Mouse (Mus musculus): ENCODE data around the gene Ppfia4. TPM values are rescaled to one million over a fixed set of nuclear protein-coding genes. Genes with fewer than 3 reads are reported as not detected.

Gene Ppfia4
- total and polyA plus RNA-seq, 3 experiments, result 0.30 to 5.4 (median 1.8) TPM

GRCm38 (mm10) chr1:134322591-134322990 lies 10.1 kb downstream of the Ppfia4 start:
- Histone ChIP-seq H3K79me2 (replicated peaks; ENCODE audit: control insufficient read depth, extremely low read depth, insufficient read depth, poor library complexity, severe bottlenecking) (no peaks in the 10 kb centered on the region), H3K9me3 (replicated peaks; ENCODE audit: low read length) (no peaks in the 10 kb centered on the region), H3K4me1 (ENCODE audit: control insufficient read depth in 1 of 2, insufficient read depth in 2 of 2) (peaks cover 2 to 3% of the 10 kb centered on the region in 2 experiments; a peak in 2 of 4 replicates), H3K36me3 (replicated peaks in 1 of 2; ENCODE audit: control insufficient read depth in 1 of 2, insufficient read depth in 1 of 2, low read length in 1 of 2) (peaks cover 0 to 8% of the 10 kb centered on the region in 2 experiments), H3K27me3 (replicated peaks) (no peaks in the 10 kb centered on the region), H3K9ac (ENCODE audit: insufficient read depth, low read depth) (no peak overlapping the region), H3K4me3 (replicated peaks in 1 of 3; ENCODE audit: low read depth in 2 of 3, low read length in 2 of 3, poor library complexity in 1 of 3) (no peak overlapping the region), H3K27ac (ENCODE audit: insufficient read depth, low read depth) (no peak overlapping the region), H3K4me2 (ENCODE audit: insufficient read depth, low read depth, poor library complexity, severe bottlenecking) (no peak overlapping the region)
- in situ Hi-C loops (cut with MboI; ENCODE audit: low pct_ligation_motif_present, low pct_unique_long_range_greater_than_20kb, low sequenced_read_pairs), result loop anchor here (5.0 to 25.0 kb wide), 2 partner anchors 170 to 410 kb away; partner anchors contain the start of genes Optc and Prelp
- peak in 1 of 2 experiments; percentile 74; a peak in 2 of 4 replicates for TF ChIP-seq CTCF (conservative IDR thresholded peaks at IDR 0.05 in 1 of 2, IDR thresholded peaks at IDR 0.05 in 1 of 2; ENCODE audit: low read depth in 2 of 2, low read length in 2 of 2)
- TF ChIP-seq UBTF (IDR thresholded peaks at IDR 0.05; ENCODE audit: low read depth, low read length), result no peak
- TF ChIP-seq SMC3 (IDR thresholded peaks at IDR 0.05; ENCODE audit: low read depth, low read length), result peak; percentile 63
- TF ChIP-seq RAD21 (IDR thresholded peaks at IDR 0.05; ENCODE audit: low read depth, low read length), result peak; percentile 78
- dilution Hi-C loops (cut with MboI; ENCODE audit: extremely low pct_ligation_motif_present, extremely low pct_unique_long_range_greater_than_20kb, low sequenced_read_pairs), result no loop called here
- DNase-seq (ENCODE audit: extremely low read depth), result no peak

GRCm38 (mm10) chr1:134320691-134321301 lies 11.9 kb downstream of the Ppfia4 start:
- TF ChIP-seq UBTF (IDR thresholded peaks at IDR 0.05; ENCODE audit: low read depth, low read length) (no peak), USF1 (IDR thresholded peaks at IDR 0.05; ENCODE audit: low read depth, low read length) (no peak), SMC3 (IDR thresholded peaks at IDR 0.05; ENCODE audit: low read depth, low read length) (no peak), ETS1 (conservative IDR thresholded peaks at IDR 0.05; ENCODE audit: low read depth, low read length) (no peak), USF2 (conservative IDR thresholded peaks at IDR 0.05; ENCODE audit: low read depth, low read length) (no peak), CHD1 (IDR thresholded peaks at IDR 0.05; ENCODE audit: low read depth, low read length) (no peak), MXI1 (IDR thresholded peaks at IDR 0.05; ENCODE audit: low read depth, low read length) (no peak), HCFC1 (IDR thresholded peaks at IDR 0.05; ENCODE audit: low read depth, low read length) (no peak)
- H3K4me1 ChIP-seq (ENCODE audit: control insufficient read depth in 1 of 2, insufficient read depth in 2 of 2), result peaks cover 2 to 3% of the 10 kb centered on the region in 2 experiments; a peak in 2 of 4 replicates
- dilution Hi-C loops (cut with MboI; ENCODE audit: extremely low pct_ligation_motif_present, extremely low pct_unique_long_range_greater_than_20kb, low sequenced_read_pairs), result no loop called here

GRCm38 (mm10) chr1:134318261-134318660 lies 14.5 kb downstream of the Ppfia4 start:
- H3K4me1 ChIP-seq (ENCODE audit: control insufficient read depth in 1 of 2, insufficient read depth in 2 of 2), result peaks cover 0 to 16% of the 10 kb centered on the region in 2 experiments; a peak in 1 of 4 replicates
- TF ChIP-seq EP300 (IDR thresholded peaks at IDR 0.05; ENCODE audit: low read length), result no peak
- no peak for TF ChIP-seq CHD2 (IDR thresholded peaks at IDR 0.05; ENCODE audit: low read length)
- no peak overlapping the region for H3K4me2 ChIP-seq (ENCODE audit: insufficient read depth, low read depth, poor library complexity, severe bottlenecking)
- H3K27me3 ChIP-seq (replicated peaks), result no peaks in the 10 kb centered on the region
- peaks cover 0 to 3% of the 10 kb centered on the region in 2 experiments for H3K36me3 ChIP-seq (replicated peaks in 1 of 2; ENCODE audit: control insufficient read depth in 1 of 2, insufficient read depth in 1 of 2, low read length in 1 of 2)
- no peak overlapping the region for H3K9ac ChIP-seq (ENCODE audit: insufficient read depth, low read depth)
- H3K79me2 ChIP-seq (replicated peaks; ENCODE audit: control insufficient read depth, extremely low read depth, insufficient read depth, poor library complexity, severe bottlenecking), result no peaks in the 10 kb centered on the region
- H3K27ac ChIP-seq (ENCODE audit: insufficient read depth, low read depth), result no peak overlapping the region
- no peak for DNase-seq (ENCODE audit: extremely low read depth)
- in situ Hi-C loops (cut with MboI; ENCODE audit: low pct_ligation_motif_present, low pct_unique_long_range_greater_than_20kb, low sequenced_read_pairs), result loop anchor here (25.0 kb wide), 1 partner anchor 406 kb away; the partner anchor contains the start of genes Optc and Prelp
- H3K4me3 ChIP-seq (replicated peaks in 1 of 3; ENCODE audit: low read depth in 2 of 3, low read length in 2 of 3, poor library complexity in 1 of 3), result no peak overlapping the region
- no peaks in the 10 kb centered on the region for H3K9me3 ChIP-seq (replicated peaks; ENCODE audit: low read length)
- dilution Hi-C loops (cut with MboI; ENCODE audit: extremely low pct_ligation_motif_present, extremely low pct_unique_long_range_greater_than_20kb, low sequenced_read_pairs), result no loop called here

More at GRCm38 (mm10) chr1:134320691-134321301, 11.9 kb downstream of the Ppfia4 start:
- H3K27ac ChIP-seq (ENCODE audit: insufficient read depth, low read depth), result no peak overlapping the region
- H3K9me3 ChIP-seq (replicated peaks; ENCODE audit: low read length), result no peaks in the 10 kb centered on the region
- in situ Hi-C loops (cut with MboI; ENCODE audit: low pct_ligation_motif_present, low pct_unique_long_range_greater_than_20kb, low sequenced_read_pairs), result loop anchor here (5.0 to 25.0 kb wide), 2 partner anchors 168 to 408 kb away; partner anchors contain the start of genes Optc and Prelp
- no peak overlapping the region for H3K4me2 ChIP-seq (ENCODE audit: insufficient read depth, low read depth, poor library complexity, severe bottlenecking)
- H3K27me3 ChIP-seq (replicated peaks), result no peaks in the 10 kb centered on the region
- no peak for DNase-seq (ENCODE audit: extremely low read depth)
- peaks cover 0 to 3% of the 10 kb centered on the region in 2 experiments for H3K36me3 ChIP-seq (replicated peaks in 1 of 2; ENCODE audit: control insufficient read depth in 1 of 2, insufficient read depth in 1 of 2, low read length in 1 of 2)
- no peak overlapping the region for H3K9ac ChIP-seq (ENCODE audit: insufficient read depth, low read depth)
- no peaks in the 10 kb centered on the region for H3K79me2 ChIP-seq (replicated peaks; ENCODE audit: control insufficient read depth, extremely low read depth, insufficient read depth, poor library complexity, severe bottlenecking)
- H3K4me3 ChIP-seq (replicated peaks in 1 of 3; ENCODE audit: low read depth in 2 of 3, low read length in 2 of 3, poor library complexity in 1 of 3), result no peak overlapping the region

All from CH12.LX (cell line).